Mouse (Mus musculus) urinary bladder, postnatal 4 days (tissue): ENCODE measurements around the gene Dlk1.
A peak's percentile ranks its signal among the peaks of the same experiment; 100 is the strongest.

Source experiments
- DNase-seq, 2 experiments: peaks; one replicate each; pipeline ENCODE4 v3.0.0; 2021 to 2022; ENCODE audit warnings: low spot score in 2 of 2

Dlk1 gene

DNA sequence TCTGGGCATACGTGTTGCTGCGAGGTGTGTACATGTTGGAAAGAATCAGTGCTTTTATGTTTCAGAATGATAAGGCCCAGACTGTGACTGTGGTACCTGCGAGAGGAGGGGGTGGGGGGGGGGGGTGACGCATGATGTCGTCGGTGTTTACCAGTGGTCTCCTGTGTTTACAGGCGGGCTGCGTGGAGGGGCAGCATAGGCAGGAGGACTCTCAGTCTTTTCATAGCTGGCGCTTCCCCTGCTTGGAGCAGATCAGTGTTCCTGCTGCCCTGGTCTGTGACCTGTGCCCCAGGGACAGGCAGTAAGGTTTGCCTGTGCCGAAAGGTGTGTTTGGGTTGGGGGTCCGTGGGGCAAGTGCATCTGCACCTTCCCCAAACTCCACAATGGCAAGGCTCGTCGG is at the start of gene Dlk1:
Dlk1 (plus strand) TSS at position 232 of the 400 bp plus-strand sequence.
- no peak for DNase-seq

GRCm38 (mm10) chr12:109402943-109403342 is 49.7 kb upstream of the Dlk1 start:
- DNase-seq = no peak

DNA sequence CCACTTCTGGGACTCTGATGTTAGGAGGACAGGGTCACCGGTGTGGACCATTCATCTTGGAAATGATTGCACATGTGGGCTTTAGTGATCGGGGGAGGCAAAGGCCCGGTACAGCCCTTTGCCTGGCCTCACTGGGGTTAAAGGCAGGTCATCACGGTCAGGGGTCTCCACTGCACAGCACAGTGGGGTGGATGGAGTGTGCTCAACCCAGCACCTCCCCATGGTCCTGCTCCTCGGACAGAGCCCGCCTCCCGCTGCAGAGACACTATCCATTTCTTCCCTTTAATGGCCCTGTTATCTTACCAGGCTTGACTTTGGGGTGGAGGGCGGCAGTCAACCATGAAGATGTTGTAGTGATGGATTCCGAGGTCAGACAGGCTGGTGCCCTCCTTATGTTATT is 48.9 kb upstream of the Dlk1 start:
- DNase-seq = no peak

DNA sequence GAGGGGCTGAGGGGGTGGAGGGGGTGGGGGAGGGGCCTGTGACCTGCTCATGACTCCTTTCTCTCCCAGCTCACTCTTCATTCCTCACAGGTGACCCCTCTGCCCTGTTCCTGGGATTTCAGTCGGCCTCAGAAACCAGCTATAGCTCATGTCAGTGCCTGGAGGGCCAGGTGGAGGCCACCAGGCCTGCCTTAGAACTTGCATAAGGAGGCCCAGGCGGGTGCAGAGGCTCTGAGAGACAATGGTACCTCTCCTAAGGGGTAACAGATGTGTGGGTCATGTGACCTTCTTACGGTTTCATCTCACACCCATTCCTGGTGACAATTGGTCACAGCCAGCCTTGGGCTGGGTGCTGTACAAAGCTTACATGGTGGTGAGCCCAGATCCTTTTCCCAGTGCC is 46.6 kb upstream of the Dlk1 start:
- no peak for DNase-seq

GRCm38 (mm10) chr12:109410723-109411122 is 41.9 kb upstream of the Dlk1 start:
- no peak for DNase-seq

DNA sequence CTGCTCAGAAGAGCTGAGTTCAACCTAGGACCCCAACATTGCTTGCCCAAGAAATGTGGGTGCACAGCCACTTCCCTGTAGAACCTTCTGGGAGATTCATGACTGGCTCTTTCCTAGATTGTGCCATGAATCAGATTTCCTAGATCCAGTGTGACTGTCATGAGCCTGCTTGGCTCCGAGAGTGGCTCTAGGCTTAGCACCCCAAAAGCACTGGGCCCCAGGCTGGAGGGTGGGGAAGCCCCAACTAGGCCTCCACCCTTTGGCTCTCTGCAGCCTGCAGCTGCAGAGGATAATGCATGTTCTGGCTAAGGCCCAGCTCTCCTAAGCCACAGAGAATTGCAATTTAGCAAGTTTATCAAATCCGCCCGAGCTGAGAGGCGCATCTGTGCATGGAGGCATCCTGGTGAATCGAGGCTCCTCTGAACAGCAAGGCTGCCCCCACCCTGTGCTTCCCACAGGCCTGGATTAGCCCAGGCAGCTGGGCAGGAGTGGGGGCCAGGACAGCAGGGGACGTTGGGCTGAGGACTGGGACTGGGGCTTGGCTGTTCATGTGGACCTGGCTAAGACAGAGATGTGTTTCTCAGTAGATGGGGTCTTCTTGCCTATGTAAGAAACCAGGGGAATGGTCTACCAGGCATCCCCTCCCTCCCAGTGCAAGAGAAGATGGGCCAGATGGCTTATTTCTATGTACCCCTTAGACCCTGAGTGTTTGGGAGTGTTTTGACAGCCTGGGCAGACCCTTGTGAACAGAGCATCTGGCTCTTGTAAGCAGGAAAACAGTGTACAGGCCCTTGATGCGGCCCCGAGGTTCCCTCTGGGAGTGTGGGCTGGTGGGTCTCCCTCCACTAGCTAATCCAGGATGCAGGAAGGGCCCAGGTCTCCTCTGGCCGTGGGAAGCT is 41.2 kb upstream of the Dlk1 start:
- DNase-seq = no peak

DNA sequence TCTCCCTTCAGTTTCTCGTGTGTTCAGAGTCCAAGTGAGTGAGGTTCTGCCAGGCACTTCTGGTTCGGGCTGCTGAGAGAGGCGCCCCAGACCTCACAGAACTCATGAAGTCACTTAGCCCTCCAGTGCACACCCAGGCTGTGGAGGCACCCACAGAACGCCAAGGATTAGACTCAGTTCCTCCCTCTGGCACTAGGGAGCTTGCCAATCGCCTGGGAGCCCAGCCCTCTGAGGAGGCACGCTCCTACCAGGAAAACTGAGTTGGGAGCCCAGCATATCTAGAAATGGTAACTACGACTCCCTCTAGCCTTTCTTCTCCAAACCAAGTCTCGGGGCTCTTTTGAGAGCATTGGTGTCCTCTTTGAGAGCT is 40.6 kb upstream of the Dlk1 start:
- DNase-seq = no peak

DNA sequence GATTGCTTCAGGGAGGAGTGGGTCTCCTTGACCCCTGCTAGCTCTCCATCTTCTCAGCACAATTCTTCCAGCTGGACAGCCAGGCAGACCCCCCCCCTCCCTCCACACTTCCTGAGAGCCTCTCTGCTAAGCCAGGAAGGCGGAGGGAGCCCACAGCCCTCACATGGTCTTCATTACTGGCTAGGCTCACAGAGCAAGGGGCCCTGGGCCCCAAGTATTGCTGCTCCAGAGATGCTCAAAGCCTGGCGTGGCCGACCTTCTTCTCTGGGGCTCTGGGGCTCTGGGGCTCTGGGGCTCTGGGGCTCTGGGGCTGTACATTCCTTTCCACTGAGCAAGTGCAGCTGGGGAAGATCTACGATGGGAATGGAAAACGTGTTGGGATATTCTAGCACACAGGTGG is 39.9 kb upstream of the Dlk1 start:
- DNase-seq = peak in 1 of 2 experiments; percentile 53

DNA sequence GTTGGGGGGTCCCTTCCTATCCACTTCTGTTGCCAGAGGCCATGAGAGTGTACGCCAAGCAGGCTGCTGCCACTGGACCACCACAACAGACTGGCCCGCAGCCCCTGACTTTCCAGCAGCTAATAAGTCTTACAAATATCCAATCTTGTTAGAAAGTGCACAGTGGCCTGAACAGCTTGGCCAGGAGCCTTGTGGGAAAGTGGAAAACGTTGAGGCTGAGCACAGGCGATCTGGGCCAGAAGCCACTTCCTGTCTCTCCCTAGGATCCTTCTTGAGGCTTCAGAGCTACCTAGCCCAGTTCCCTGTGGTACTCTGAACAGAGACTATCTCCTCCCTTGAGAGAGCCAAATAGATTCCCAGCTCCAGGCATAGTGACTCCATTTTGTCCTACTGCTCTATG is 39.3 kb upstream of the Dlk1 start:
- peak in 1 of 2 experiments; percentile 30 for DNase-seq

- no peak for DNase-seq
These were observed 35.9 kb upstream of the Dlk1 start for GRCm38 (mm10) chr12:109416681-109417080.

DNA sequence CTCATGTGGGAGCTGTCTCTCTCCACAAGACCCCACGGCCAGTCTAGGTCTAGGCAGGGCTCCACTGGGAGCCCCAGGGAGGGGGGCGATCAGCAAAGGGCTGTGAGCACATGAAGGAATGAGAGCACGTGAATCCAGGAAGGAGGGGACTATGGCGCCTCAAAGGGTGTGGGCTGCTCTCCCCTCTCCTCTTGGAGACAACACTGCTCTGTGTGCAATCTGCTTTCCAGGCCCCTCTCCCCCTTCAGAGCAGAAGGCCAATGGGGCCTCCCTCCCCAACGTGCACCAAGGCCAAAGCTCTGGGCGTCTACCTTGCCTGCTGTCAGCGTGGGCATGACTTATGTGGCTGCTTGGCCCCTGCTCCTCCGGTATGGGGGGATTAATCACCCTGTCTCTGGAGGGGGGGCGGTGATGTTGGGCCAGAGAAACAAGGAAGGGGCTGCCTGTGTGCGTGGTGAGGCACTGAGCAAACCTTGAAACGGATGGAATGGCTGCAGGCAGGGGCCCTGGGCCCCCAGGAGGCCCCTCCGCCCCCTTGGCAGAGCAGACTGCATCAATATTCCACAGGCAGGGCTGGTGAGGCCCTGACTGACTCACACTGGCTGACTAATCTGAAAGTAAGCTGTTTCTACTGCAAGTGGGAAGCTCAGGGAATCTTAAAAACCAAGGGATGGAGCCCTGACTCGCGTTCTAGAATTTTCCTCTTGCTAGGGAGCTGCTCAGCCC is 35.0 kb upstream of the Dlk1 start:
- DNase-seq = peak in 1 of 2 experiments; percentile 70

GRCm38 (mm10) chr12:109420006-109420405 is 32.6 kb upstream of the Dlk1 start:
- no peak for DNase-seq

- no peak for DNase-seq
These were observed 29.5 kb upstream of the Dlk1 start for GRCm38 (mm10) chr12:109423163-109423562.

DNA sequence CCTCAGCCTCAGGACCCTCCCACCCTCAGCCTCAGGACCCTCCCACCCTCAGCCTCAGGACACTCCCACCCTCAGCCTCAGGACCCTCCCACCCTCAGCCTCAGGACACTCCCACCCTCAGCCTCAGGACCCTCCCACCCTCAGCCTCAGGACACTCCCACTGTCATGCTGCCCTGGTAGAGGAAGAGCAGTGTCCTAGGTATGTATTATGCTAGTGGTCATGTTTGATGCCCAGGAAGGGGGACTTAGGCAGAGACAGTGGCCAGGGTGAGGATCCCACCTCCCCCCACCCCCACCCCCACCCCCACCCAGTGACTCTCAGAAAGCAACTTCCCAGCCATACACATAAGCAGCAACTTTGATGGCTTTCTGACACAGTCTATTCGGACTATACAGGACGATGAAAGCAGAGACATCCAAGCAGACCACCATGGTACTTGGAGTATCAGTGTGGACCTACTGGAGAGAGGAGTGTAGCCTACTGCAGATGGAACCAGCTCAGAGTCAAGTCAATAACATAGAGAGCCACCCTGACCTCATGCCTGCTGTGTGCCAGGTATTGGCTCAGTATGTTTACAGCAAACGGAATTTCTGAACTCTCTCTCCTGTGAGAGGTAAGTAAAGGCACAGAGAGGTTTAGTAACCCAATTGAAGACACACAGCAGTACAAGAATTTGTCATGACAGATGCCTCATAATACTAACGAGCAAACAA is 28.8 kb upstream of the Dlk1 start:
- no peak for DNase-seq

DNA sequence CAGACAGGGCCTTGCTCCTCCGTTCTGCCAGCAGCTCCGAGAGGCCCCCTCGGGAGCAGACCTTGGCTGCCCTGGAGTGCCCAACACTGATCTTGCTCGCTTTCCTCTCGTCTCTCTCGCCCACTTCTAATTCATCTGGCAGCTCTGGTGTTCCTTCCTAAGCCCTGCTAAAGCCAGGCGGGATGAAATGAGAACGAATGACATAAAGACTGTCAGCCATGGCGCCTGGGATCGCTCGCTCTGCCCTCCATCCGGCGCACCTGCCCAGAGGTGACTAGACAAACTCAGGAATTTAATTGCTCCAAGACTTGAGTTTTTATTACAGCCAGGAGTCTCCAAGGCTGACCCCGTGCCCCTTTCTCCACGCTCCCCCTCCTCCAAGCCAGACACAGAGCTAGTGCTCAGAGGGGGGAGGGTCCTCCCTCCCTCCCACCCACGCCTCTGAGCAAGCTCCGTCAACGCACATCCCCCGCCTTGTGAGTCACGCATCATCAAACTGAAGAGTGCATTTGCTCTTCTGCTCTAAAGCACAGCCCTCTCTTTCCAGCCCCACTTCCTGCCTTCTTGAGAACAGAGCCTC is 27.8 kb upstream of the Dlk1 start:
- DNase-seq = no peak

- DNase-seq = no peak
These were observed 26.6 kb upstream of the Dlk1 start for GRCm38 (mm10) chr12:109425982-109426381.

GRCm38 (mm10) chr12:109432475-109433130 is 20.0 kb upstream of the Dlk1 start:
- DNase-seq = no peak

DNA sequence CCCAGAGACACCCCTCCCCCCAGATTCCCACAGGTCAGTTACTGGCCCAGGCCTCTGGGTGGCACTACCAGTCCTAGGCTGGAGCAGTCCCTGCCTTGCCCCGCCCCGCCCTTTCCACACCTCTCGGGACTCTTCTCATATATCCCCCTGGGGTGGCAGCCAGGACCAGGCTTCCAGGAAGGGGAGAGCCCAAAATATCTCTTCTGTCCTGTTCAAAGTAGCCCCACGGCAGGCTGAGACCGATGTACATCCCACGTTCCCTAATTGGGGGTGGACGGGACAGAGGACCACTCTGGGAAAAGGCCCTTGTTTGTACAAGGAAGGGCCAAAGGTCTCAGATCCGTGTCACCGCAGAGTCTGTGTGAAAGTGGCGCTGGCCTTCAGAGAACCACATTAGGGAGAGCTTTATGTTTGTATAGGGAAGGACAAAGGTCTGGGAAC is 16.2 kb upstream of the Dlk1 start:
- peak in 1 of 2 experiments; percentile 61 for DNase-seq

GRCm38 (mm10) chr12:109436852-109437251 is 15.8 kb upstream of the Dlk1 start:
- DNase-seq = peak in 1 of 2 experiments; percentile 66

DNA sequence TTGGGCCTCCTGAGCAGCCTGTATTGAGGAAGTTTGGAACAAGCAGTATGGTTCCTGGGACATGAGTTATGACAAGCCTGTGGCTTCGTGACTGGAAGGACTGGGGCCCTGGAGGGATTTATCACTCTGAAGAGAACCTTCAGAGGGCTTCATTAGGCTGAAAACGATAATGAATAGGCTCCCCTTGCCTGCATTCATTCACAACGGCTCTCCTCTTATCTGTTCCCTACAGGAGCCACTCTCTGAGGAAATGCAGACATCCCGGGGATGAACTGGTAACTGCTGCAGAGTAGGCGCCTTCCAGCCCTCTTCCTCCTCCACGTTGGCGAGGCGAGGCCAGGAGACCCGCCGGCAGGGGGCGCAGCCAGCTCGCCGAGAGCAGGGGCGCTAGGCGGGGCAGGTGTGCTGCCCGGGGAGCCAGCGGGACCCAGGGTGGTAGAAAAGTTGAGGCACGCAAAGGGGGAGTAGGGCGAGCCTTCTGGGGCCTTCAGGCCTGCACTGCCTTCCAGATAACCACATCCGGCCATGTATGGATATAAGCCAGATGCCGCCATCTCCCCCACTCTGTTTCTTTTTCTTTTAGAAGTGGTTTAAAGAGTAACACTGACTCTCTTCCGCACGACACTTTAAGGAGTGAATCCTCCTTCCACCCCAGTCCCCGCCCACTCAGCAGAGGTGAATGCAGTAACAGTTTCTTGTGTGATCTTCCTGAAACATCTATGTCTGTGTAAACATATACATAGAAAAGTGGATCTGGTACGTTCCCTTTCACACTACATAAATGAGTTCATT is 14.9 kb upstream of the Dlk1 start:
- peak; percentile 77 to 92 for DNase-seq

DNA sequence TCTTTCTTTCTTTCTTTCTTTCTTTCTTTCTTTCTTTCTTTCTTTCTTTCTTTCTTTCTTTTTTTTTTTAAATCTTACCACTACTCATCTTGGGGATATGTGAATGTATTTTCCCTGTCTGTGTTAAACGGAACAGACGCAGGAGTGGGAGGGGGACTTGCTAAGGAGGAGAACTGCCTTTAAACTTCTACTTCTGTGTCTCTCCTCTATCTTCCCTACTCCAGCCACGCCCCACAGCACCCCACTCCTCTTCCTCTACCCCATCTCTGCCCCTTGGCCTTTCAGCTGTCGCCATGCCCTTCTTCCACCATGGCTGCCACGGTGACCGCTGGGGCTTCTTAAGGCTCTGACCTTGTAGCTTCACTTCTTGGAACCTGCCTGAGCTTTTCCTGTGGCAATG is 14.2 kb upstream of the Dlk1 start:
- no peak for DNase-seq
